Mouse (Mus musculus) retina, postnatal 7 days (tissue): ENCODE measurements around the gene Dusp18.
"Not testable (repeated sequence)": the region's sequence is repeated elsewhere in the genome, so short reads cannot be mapped to it uniquely, and the experiment has no call there.

Source experiments
- DNase-seq: peaks from one replicate; pipeline ENCODE4 v3.0.0-alpha.2; 2012; ENCODE audit warnings: low read depth, low spot score

Dusp18 gene

GRCm38 (mm10) chr11:3893970-3894369, 1.1 kb upstream of the Dusp18 start:
- DNase-seq = no peak

DNA sequence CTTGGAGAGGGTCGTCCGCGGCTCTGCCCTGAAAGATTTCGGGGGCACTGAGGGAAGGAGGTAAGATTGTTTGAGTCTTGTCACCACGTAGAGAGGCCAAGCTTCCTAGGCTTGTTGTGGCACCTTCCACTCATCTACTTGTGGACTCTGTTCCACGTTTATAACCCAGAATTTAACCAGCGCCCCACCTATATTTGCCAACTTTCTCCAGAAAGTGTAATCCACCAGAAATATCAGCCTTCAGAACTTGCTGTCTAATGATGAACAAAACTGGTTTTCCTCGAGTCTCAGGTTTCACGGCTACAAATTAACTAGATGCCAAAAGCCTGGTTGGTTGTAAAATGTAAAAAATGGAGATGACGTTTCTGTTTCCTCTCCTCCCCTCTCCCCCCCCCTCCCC, 418 bp downstream of the Dusp18 start:
- DNase-seq = no peak

DNA sequence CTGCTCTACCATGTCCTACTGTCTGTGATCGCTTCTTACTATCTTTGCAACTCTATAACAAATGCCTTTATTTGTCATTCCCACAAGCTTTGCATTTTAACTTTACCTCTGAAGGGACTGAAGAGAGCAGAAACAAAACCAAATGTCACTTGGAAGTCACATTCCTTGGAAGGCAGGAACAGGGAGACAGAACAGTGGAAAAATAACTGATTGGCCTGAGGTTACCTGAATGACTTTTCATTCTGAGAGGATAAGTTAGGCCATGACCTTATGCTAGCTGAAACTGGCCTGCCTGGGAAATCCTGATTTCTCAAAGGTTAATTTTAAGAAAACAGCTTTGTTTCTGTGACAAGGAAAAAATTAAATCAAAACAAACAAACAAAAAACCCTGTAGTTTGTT, 893 bp downstream of the Dusp18 start:
- no peak for DNase-seq

GRCm38 (mm10) chr11:3900296-3900695, 5.3 kb downstream of the Dusp18 start:
- DNase-seq = no peak

- DNase-seq = no peak
These were observed 7.5 kb downstream of the Dusp18 start for GRCm38 (mm10) chr11:3902516-3902915.

GRCm38 (mm10) chr11:3903046-3903445, 8.0 kb downstream of the Dusp18 start:
- no peak for DNase-seq

DNA sequence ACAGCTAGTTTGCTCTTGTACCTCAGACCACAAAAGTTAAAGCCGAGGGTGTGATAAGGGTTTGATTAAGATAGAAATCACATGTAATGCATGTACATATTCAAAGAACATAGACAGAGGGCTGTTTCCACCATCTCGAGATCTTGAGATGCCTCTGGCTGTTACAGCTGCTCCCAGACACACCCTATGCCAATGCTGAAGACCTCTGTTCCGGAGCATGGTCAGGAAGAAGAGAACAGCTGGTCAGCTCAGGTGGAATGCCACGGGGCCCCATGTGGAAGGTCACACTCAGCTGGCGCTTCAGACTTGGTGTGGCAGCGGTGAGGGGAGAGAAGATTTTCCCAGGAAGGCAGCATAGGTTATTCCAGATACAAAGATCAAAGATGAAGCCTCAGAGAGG, 9.6 kb downstream of the Dusp18 start:
- DNase-seq = no peak

GRCm38 (mm10) chr11:3905446-3905845, 10.4 kb downstream of the Dusp18 start:
- DNase-seq = no peak

DNA sequence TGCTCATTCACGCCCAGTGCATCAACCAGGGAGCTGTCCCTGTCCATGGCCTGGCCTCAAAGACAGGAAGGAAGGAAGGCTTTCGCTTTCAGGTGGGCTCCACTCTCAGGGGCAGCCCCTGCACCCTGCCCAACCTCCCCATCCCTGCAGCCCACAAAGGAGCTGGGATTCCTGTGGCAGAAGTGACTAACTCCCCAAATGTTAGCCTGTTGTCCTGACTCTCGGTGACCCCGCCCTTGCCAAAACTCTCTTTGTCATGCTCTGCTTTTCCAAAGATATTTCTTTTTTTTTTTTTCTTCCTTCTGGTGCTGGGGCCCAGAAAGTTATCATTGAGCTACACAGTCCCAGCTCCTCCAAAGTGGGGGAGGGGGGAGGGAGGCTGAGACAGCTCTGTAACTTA, 14.2 kb downstream of the Dusp18 start:
- no peak for DNase-seq

GRCm38 (mm10) chr11:3910513-3911310, 15.7 kb downstream of the Dusp18 start:
- no peak for DNase-seq

- DNase-seq = not testable (repeated sequence)
These were observed 16.4 kb downstream of the Dusp18 start for GRCm38 (mm10) chr11:3911440-3911839.

DNA sequence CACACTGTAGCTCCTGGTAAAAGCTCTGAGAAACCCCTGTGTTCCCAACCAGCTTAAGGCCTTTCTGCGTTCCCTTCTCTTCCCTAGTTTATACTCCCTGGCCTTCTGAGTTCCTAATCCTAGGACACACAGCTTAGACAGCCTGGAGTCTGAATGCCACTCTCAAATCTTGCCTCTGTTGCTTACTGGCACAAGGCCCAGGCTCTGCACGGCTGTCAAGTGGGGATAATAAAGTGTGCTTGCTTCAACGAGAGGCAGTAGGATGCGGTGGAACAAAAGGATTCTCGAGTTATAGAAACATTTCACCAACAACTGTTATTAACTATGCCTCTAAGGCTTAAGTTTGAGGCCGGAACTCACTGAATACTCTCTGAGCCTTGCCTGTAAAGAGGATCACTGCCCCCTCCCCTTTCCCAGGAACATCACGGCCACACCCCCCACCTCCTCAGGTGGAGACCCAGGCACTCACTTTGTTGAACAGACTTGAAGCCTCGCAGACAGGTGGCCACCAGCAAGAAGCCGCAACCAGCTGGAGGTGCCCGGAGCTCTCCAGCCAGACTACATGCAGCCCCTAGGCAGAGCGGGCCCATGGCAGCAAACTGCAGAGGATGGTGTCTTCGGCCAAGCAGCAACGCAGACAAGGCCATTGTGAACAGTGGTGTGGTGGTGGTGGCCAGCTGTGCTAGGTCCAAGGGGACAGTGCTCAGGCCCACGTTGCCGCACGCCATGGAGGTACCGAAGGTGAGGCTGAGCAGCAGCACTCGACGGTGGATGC, 17.2 kb downstream of the Dusp18 start:
- DNase-seq = no peak

- no peak for DNase-seq
These were observed 17.8 kb downstream of the Dusp18 start for GRCm38 (mm10) chr11:3912875-3913271.

DNA sequence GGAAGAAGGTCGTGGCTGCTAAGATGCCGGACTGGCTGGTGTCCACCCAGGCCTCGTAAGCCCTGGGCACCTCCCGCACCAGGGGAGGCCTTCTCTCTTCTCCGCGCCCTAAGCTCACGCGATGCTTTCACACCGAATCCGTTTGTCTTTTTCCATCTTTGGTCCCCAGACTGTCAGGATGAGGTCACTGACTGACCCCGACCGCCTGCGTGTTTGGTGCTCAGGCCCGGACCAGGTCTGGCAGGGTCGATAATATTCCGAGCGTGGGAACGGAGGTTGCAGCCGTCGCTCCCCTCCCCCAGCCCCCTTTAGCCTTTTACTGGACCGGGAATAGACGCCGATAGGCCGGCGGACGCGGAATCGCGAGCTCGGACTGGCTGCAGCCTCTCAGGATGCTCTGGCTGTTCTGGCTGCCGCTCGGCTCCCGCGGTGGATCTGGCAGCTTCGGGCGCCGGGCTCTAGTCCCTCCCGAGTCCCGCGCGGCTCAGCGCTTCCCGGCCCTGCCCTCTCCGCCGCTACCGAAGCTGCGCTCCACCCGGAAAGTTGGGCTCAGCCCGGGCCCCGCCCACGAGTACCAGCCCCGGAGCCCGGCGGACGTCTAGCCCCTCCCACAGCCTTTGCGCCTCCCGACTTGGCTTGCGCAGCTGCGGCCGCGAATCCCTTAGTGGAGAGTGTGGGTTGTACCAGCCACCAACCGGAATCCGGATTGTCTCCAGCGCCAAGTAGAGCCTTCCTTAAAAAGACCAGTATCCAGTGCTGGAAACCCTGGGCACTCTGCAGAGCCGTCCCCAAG, 18.5 kb downstream of the Dusp18 start:
- peak; percentile 67 for DNase-seq

DNA sequence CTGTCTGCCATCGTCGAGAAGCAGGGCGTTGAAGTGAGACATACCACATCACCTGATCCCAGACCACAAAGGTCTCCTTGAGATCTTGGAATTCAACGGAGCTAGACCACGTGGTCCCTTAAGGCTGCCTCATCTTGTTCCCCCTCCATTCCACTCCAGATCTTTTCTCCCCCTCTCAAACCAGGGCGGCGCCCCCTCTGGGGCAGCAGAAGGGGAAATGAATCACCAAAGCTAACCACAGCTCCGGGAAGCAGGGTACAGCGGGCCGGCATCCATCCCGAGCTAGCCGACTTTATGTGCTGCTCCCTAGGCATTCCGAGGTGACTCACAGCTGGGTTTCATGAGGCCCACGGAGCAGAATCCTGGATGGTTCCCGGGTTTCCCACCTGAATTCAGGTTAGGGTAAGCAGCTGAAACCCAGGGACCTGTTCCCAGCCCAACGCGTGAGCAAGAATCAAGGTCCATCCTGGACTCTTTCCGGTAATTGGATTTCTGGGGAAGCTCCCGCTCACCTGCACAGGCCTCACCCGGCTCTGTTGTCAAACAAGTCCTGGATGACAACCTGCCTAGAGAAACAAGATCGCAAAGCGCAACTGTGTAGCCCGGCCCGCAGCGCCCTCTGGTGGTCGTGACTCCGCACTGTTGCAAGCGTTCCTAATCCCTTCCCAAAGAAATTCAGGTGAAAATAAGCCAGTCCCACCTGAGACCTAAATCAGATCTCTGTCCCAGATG, 19.2 kb downstream of the Dusp18 start, which contains the start of gene Slc35e4:
TSS of gene Slc35e4 (minus strand) at position 556 of the 732 bp plus-strand sequence.
- peak; percentile 68 for DNase-seq

GRCm38 (mm10) chr11:3918738-3919137, 23.7 kb downstream of the Dusp18 start:
- no peak for DNase-seq

DNA sequence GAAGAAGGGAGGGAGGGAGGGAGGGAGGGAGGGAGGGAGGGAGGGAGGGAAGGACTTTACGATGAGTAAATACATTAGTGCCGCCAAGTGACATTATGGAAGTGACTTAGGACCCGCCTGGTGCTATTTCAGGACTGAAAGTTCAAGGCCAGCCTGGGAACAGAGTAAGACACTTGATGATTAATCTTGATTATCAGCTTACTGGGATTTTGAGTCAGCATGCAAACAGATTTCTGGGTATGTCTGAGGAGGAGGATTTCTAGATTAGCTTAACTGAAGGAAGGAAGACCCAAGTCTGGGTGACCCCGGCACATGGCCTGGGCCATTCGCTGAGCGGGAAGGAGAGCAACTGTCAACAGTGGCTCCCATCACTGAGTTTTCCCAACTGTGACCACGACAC, 25.4 kb downstream of the Dusp18 start:
- no peak for DNase-seq

- peak; percentile 61 for DNase-seq
These were observed 26.3 kb downstream of the Dusp18 start for GRCm38 (mm10) chr11:3921281-3921850.

DNA sequence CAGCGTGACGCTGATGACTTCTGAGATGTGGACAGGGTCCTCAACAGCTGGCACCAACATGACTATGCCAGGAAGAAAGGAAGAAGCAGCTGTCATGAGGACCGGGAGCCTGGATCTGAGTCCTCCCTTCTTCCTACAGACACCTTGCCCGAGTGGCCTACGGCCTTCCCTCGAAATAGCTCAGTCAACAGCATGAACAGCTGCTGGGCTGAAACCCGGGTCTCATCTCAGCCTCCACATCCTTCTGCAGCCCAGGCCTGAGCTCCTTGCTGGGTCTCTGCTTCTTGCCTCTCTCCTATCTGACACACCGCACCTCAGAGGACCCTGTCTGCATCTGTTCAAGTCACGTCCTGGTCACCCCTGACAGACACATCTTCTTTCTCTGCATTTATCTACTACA, 27.1 kb downstream of the Dusp18 start:
- no peak for DNase-seq

- no peak for DNase-seq
These were observed 27.7 kb downstream of the Dusp18 start for GRCm38 (mm10) chr11:3922731-3923130.

GRCm38 (mm10) chr11:3925916-3926315, 30.9 kb downstream of the Dusp18 start:
- no peak for DNase-seq
